Mouse (Mus musculus) urinary bladder, postnatal 4 days (tissue): ENCODE results near the gene Zfp536.

ENCODE experiments used
- DNase-seq, 2 experiments: peaks; one replicate each; pipeline ENCODE4 v3.0.0; 2021 to 2022; ENCODE audit warnings: low spot score in 2 of 2

Zfp536 gene

GRCm38 (mm10) chr7:37556811-37557210, 216.6 kb downstream of the Zfp536 start:
- DNase-seq, result no peak

DNA sequence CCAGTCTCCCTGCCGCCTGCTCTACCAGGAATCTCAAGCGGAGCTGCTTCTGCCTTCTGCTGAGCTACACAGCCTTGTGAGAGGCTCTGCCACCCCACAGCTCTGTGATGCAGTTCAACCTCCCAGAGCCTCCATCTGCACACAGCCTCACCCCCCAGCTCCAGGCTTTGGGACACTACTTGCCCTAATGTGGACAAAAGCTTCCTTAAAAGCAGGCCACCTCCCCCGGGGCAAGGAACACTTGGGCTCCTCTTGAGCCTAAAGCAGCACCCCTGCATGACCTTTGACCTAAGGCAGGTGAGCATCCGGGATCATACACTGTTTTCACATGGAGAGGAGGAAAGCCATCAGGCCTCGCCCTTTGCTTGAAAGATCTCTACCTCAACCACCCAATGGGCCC, 219.0 kb downstream of the Zfp536 start:
- no peak for DNase-seq

DNA sequence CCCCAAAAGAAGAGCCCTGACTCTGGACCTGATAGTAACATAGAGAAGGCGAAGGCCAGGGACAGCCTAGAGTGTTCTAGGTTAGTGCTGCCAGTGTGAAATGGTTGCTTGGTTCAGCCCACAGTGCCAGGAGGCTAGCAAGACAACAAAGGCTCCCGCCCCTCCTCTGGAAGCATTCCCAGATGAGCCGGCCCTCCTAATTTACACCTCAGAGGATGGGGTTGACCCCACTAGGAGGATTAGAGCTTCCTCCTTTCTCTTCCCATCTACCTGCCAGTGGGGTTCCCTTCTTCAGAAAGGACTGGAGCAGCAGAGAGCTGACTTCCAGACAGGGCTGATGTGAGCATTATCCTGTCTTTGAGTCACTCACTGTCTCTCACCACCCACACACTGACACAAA, 219.8 kb downstream of the Zfp536 start:
- DNase-seq, result no peak

DNA sequence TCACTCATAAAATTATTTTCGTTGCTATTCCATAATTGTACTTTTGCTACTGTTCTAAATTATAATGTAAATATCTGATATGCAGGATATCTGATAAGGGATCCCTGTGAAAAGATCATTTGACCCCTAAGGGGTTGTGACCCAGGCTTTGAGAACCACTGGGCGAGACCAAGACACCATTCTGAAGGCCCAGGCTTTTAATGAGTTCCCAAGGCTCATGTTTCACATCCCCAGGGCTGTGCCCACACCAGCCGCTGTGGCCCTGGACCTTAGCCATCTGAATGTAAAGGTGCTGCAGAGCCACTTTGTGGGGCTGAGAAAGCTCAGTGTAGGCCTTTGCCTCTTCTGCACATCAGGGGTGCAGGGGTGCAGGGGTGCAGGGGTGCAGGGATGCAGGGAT, 221.1 kb downstream of the Zfp536 start:
- no peak for DNase-seq

DNA sequence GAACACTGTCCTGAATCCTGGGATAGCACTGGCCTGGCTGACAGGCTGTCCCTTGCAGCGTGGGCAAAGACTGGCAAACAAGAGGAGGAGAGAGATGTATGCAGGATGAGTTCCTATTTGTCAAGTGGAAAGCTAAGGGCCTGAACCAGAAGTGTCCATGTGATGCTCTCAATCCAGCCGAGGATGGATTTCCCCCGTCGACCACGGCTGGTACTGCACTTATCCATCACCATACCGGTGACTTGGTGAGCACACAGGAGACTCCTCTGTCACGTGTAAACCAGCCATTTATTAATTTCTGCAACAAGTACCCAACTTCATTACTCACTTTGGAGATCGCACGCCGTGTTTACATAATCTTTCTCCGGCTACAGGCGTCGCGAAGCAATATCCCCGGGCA, 224.6 kb downstream of the Zfp536 start:
- no peak for DNase-seq

GRCm38 (mm10) chr7:37544011-37544410, 229.4 kb downstream of the Zfp536 start:
- DNase-seq, result no peak

DNA sequence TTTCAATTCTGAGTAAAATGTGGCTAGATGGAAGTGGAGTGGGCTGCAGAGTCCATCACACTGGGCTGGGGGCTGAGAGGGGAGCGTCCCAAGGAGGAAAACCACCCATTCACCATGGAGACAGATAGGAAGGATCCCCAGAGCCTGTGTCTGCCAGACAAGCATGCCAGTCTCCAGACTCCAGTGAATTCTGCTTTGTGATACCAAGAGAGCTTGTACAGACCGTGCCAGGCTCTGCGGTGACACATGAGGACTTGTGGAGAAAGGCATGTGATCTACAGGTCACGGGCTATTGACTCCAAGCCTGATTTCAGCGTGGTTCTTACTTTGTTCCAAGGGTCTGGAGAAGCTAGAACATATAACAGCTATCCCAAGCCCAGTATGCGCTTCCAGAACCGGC, 230.5 kb downstream of the Zfp536 start:
- no peak for DNase-seq

GRCm38 (mm10) chr7:37531166-37531565, 242.3 kb downstream of the Zfp536 start:
- DNase-seq, result no peak

DNA sequence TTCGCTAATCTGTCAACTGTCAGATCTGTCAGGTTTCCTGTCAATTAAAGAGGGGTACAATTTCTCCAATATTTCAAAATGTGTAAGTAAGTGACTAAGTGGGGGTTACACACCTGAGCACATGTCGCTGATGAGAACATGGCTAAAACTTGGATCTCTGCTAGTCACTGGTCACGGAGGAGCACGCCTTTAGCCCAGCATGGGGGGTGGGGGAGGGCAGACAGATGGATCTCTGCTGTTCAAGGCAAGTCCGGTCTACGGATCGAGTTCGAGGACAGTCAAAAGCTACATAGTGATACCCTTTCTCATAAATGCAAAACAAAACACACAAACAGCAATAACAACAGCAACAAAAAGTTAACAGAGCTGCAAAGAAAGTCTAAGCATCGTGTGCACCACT, 245.1 kb downstream of the Zfp536 start:
- DNase-seq, result no peak

GRCm38 (mm10) chr7:37527890-37528289, 245.6 kb downstream of the Zfp536 start:
- DNase-seq, result no peak

- no peak for DNase-seq
Measured at GRCm38 (mm10) chr7:37521407-37521806, 252.0 kb downstream of the Zfp536 start.

- no peak for DNase-seq
Measured at GRCm38 (mm10) chr7:37510933-37511675, 262.3 kb downstream of the Zfp536 start.

DNA sequence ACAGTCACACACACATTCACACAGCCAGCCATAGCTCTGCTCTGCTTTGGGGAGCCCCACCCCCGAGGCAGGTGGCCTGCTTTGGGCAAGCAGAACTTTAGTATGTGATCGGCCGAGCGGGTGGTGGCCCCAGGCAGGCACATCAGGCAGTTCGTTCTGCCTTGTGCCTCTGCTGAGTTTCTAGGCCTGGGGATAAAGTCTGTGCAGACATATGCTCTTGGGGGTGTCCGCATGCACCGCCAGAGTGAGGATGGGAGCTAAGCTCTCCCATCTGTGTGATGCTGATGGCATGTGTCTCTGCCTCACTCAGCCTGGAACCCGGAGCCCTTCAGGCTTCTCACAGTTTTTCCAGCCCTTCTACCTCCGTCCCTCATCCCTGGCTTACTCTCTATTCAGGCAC, 263.7 kb downstream of the Zfp536 start:
- DNase-seq, result no peak

- no peak for DNase-seq
Measured at GRCm38 (mm10) chr7:37505548-37505947, 267.9 kb downstream of the Zfp536 start.

GRCm38 (mm10) chr7:37505096-37505495, 268.3 kb downstream of the Zfp536 start:
- no peak for DNase-seq

GRCm38 (mm10) chr7:37498881-37499280, 274.6 kb downstream of the Zfp536 start:
- DNase-seq, result no peak

DNA sequence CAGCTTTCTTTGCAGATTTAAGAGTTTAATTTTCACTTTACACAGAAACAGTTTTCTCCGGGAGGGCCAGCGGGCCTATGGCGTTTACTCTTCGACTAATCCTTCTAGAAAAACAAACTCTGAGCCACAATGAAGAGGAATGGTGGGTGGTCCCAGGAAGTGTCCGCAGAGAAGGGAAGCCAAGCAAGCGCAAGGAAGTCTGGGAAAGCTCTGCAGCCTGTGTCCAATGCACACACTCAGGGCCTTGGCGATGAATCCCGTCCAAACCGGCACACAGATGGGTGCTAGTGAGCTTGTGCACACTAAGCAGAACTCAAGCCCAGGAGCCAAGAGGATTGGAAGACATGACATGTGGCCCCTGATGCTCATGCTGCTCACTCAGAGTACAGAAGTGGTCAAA, 276.9 kb downstream of the Zfp536 start:
- DNase-seq, result no peak

GRCm38 (mm10) chr7:37490312-37490711, 283.1 kb downstream of the Zfp536 start:
- DNase-seq, result no peak

DNA sequence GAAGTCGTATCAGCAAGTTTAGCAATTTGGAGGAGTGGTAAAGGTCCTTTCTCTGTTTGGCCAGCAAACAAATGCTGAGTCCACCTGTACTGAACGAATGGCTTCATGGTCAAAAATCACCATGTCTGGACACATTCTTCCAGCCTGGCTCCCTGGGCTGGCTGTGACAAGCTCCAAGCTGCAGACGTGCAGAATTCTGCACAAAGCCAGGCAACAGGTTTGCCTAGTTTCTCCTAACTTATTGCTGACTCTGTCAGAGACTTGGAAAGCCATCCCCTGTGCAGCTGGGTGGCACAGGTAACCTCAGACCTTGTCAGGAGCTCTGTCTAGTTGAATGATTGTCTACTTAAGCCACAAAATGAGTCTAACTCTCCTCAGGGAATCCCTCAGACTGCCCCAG, 288.5 kb downstream of the Zfp536 start:
- DNase-seq, result no peak

GRCm38 (mm10) chr7:37482564-37482963, 290.9 kb downstream of the Zfp536 start:
- DNase-seq, result no peak

DNA sequence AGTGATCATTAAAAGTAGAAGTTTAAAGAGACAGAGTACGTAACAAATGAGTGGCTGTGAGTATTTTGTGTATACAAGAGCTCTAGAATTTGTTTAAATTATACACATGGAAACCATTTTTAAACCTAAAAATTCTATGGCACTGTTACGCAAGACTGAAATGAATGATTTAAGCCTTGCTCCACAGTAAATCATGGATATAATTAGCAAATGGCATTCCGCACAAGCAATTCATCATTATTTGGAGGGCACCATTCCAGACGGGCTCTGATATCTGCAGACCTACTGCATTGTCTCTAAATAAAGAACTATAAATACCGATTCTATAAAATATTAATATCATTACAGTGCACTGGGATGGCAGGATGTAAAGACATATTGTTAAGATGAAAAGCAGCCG, 292.3 kb downstream of the Zfp536 start:
- no peak for DNase-seq

- DNase-seq, result no peak
Measured at GRCm38 (mm10) chr7:37477309-37477708, 296.1 kb downstream of the Zfp536 start.

GRCm38 (mm10) chr7:37475485-37475884, 298.0 kb downstream of the Zfp536 start:
- no peak for DNase-seq

DNA sequence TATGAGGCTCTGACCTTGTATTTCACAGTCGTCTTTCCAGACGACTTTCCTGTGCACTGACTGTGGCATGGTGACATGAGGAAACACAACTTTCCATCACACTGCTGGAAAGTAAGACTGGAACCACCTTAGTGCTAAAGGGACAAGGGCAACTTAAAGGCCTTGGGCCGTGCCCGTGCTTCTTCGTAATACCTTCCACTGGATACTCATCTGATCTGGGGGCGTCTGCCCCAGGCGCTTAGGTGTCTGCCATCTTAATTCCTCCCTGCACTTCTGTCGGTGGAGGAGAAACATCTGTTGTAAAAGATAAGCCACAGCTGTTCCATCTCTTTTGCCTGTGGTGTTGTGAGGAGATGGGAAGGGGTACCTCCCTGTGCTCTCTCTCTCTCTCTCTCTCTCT, 299.2 kb downstream of the Zfp536 start:
- no peak for DNase-seq
